Mouse (Mus musculus): ENCODE data around the gene Irf2bp2. TPM values are rescaled to one million over a fixed set of nuclear protein-coding genes. Genes with fewer than 3 reads are reported as not detected.

Gene Irf2bp2
- polyA plus RNA-seq, 2 experiments from 2014 or later: 17.8 to 22.2 TPM

Other genes with a start within 250 kb of the Irf2bp2 start
- gene Coa6, start 171.5 kb downstream of the Irf2bp2 start, polyA plus RNA-seq (2017; shearing (Covaris generic)): 10 to 100 TPM; 47.9 to 64.2 TPM
- 1 to 10 TPM; 2.0 to 2.6 TPM for gene Tarbp1, start 118.9 kb downstream of the Irf2bp2 start, polyA plus RNA-seq (2017; shearing (Covaris generic))